Mouse (Mus musculus) liver, embryonic 14.5 days (tissue): Measurements from ENCODE around the gene Krt10.

Experiments
- CTCF ChIP-seq: IDR thresholded peaks from 2 replicates; pipeline ENCODE4 v1.5.1; 2016; ENCODE audit warnings: antibody characterized with exemption, low read depth, control low read depth
- EP300 ChIP-seq: IDR thresholded peaks from 2 replicates; pipeline ENCODE4 v1.6.1; 2016; ENCODE audit warnings: antibody characterized with exemption, low read depth

GRCm38 (mm10) chr11:99416902-99417301 lies 27.7 kb upstream of the Krt10 start:
- TF ChIP-seq CTCF (no peak), EP300 (no peak)
